Mouse (Mus musculus): ENCODE results near the gene Gamt. TPM values are rescaled to one million over a fixed set of nuclear protein-coding genes. Genes with fewer than 3 reads are reported as not detected.

Gene Gamt
- polyA plus RNA-seq (2015; fragmentation: Nextera tagmentation; extraction: Ambion mirVana), result 57.1 and 58.4 TPM in 2 replicates

- Histone ChIP-seq H3K9ac (peak within 1 kb of the TSS; percentile 75), H3K36me3 (peaks cover 34% of the 10 kb centered on the region), H3K9me3 (no peaks in the 10 kb centered on the region), H3K4me3 (peak within 1 kb of the TSS; percentile 55), H3K4me1 (peaks cover 36% of the 10 kb centered on the region), H3K27ac (peak within 1 kb of the TSS; percentile 97), H3K4me2 (replicated peaks) (peak within 1 kb of the TSS; percentile 93), H3K27me3 (no peaks in the 10 kb centered on the region)
- WGBS, result under 1% methylated on average over 47 of the region's 49 CpGs
- peak; percentile 92 for ATAC-seq (ENCODE audit: low FRiP score, low read depth)
These were observed at the start of gene Gamt, which contains the start of gene Dazap1 for GRCm38 (mm10) chr10:80260642-80261584. Gene Gamt, minus strand, starts transcription at chr10:80261012. Gene Dazap1, plus strand, starts transcription at chr10:80261486.

GRCm38 (mm10) chr10:80304862-80305261 is 44.0 kb upstream of the Gamt start:
- Histone ChIP-seq H3K9me3 (no peaks in the 10 kb centered on the region), H3K9ac (no peak overlapping the region), H3K4me1 (peaks cover 6% of the 10 kb centered on the region; the same call in 1 of the 2 replicates), H3K36me3 (no peaks in the 10 kb centered on the region; the same call in none of the 2 replicates), H3K27me3 (peaks cover 94% of the 10 kb centered on the region), H3K4me3 (peak overlapping the region; percentile 12; the same call in 1 of the 2 replicates), H3K4me2 (replicated peaks) (peak overlapping the region; percentile 35; the same call in 1 of the 2 replicates), H3K27ac (no peak overlapping the region)
- WGBS, result 12% methylated on average over 25 of the region's 25 CpGs
- no peak for ATAC-seq (ENCODE audit: low FRiP score, low read depth)

GRCm38 (mm10) chr10:80304458-80304857 is 43.6 kb upstream of the Gamt start:
- peaks cover 95% of the 10 kb centered on the region for H3K27me3 ChIP-seq
- WGBS, result 18% methylated on average over 12 of the region's 12 CpGs
- no peak for ATAC-seq (ENCODE audit: low FRiP score, low read depth)
- H3K36me3 ChIP-seq, result no peaks in the 10 kb centered on the region; the same call in none of the 2 replicates
- H3K4me1 ChIP-seq, result peaks cover 8% of the 10 kb centered on the region; the same call in 1 of the 2 replicates
- H3K9ac ChIP-seq, result no peak overlapping the region
- H3K27ac ChIP-seq, result no peak overlapping the region
- peak overlapping the region; percentile 12; the same call in 1 of the 2 replicates for H3K4me3 ChIP-seq
- no peaks in the 10 kb centered on the region for H3K9me3 ChIP-seq
- peak overlapping the region; percentile 35; the same call in 1 of the 2 replicates for H3K4me2 ChIP-seq (replicated peaks)

GRCm38 (mm10) chr10:80302471-80302881 is 41.7 kb upstream of the Gamt start:
- no peaks in the 10 kb centered on the region for H3K9me3 ChIP-seq
- no peak overlapping the region for H3K4me3 ChIP-seq
- ATAC-seq (ENCODE audit: low FRiP score, low read depth), result no peak
- no peaks in the 10 kb centered on the region for H3K36me3 ChIP-seq
- no peak overlapping the region for H3K27ac ChIP-seq
- no peak overlapping the region for H3K4me2 ChIP-seq (replicated peaks)
- peaks cover 99% of the 10 kb centered on the region for H3K27me3 ChIP-seq
- H3K9ac ChIP-seq, result no peak overlapping the region
- 11% methylated on average over 9 of the region's 9 CpGs for WGBS
- H3K4me1 ChIP-seq, result peaks cover 16% of the 10 kb centered on the region; the same call in 1 of the 2 replicates

- H3K9me3 ChIP-seq, result no peaks in the 10 kb centered on the region
These were observed 41.2 kb upstream of the Gamt start for GRCm38 (mm10) chr10:80302082-80302355.

GRCm38 (mm10) chr10:80301256-80302081 is 40.7 kb upstream of the Gamt start:
- H3K9ac ChIP-seq, result peak overlapping the region; percentile 4; the same call in 1 of the 2 replicates
- WGBS, result 78% methylated on average over 10 of the region's 10 CpGs

More at GRCm38 (mm10) chr10:80302082-80302355, 41.2 kb upstream of the Gamt start:
- no peak for ATAC-seq (ENCODE audit: low FRiP score, low read depth)
- Histone ChIP-seq H3K4me3 (no peak overlapping the region), H3K9ac (no peak overlapping the region), H3K4me1 (peaks cover 16% of the 10 kb centered on the region; the same call in 1 of the 2 replicates), H3K27ac (no peak overlapping the region), H3K4me2 (replicated peaks) (no peak overlapping the region), H3K36me3 (no peaks in the 10 kb centered on the region), H3K27me3 (peaks cover 99% of the 10 kb centered on the region)
- 54% methylated on average over 5 of the region's 5 CpGs for WGBS

GRCm38 (mm10) chr10:80300672-80301181 is 39.9 kb upstream of the Gamt start:
- Histone ChIP-seq H3K9ac (no peak overlapping the region; the same call in 1 of the 2 replicates), H3K27ac (no peak overlapping the region)

More at GRCm38 (mm10) chr10:80301256-80302081, 40.7 kb upstream of the Gamt start:
- Histone ChIP-seq H3K36me3 (no peaks in the 10 kb centered on the region), H3K4me1 (peaks cover 22% of the 10 kb centered on the region), H3K4me2 (replicated peaks) (no peak overlapping the region), H3K27ac (no peak overlapping the region), H3K4me3 (no peak overlapping the region), H3K27me3 (peaks cover 98% of the 10 kb centered on the region), H3K9me3 (no peaks in the 10 kb centered on the region)
- no peak for ATAC-seq (ENCODE audit: low FRiP score, low read depth)

GRCm38 (mm10) chr10:80299824-80300223 is 39.0 kb upstream of the Gamt start:
- Histone ChIP-seq H3K27ac (no peak overlapping the region), H3K36me3 (peaks cover 3% of the 10 kb centered on the region), H3K9me3 (no peaks in the 10 kb centered on the region), H3K4me1 (peaks cover 37% of the 10 kb centered on the region), H3K9ac (no peak overlapping the region), H3K4me3 (no peak overlapping the region), H3K27me3 (peaks cover 82% of the 10 kb centered on the region), H3K4me2 (replicated peaks) (peak overlapping the region; percentile 59; the same call in 1 of the 2 replicates)
- ATAC-seq (ENCODE audit: low FRiP score, low read depth), result no peak
- 54% methylated on average over 10 of the region's 10 CpGs for WGBS

More at GRCm38 (mm10) chr10:80300672-80301181, 39.9 kb upstream of the Gamt start:
- no peaks in the 10 kb centered on the region for H3K9me3 ChIP-seq
- no peak for ATAC-seq (ENCODE audit: low FRiP score, low read depth)
- no peaks in the 10 kb centered on the region for H3K36me3 ChIP-seq
- H3K27me3 ChIP-seq, result peaks cover 91% of the 10 kb centered on the region
- no peak overlapping the region for H3K4me3 ChIP-seq
- H3K4me1 ChIP-seq, result peaks cover 28% of the 10 kb centered on the region
- 25% methylated on average over 11 of the region's 11 CpGs for WGBS
- H3K4me2 ChIP-seq (replicated peaks), result no peak overlapping the region

GRCm38 (mm10) chr10:80299301-80299700 is 38.5 kb upstream of the Gamt start:
- Histone ChIP-seq H3K27me3 (peaks cover 77% of the 10 kb centered on the region), H3K36me3 (peaks cover 8% of the 10 kb centered on the region), H3K9ac (peak overlapping the region; percentile 58), H3K4me1 (peaks cover 40% of the 10 kb centered on the region), H3K4me3 (peak overlapping the region; percentile 37), H3K27ac (no peak overlapping the region), H3K4me2 (replicated peaks) (peak overlapping the region; percentile 59), H3K9me3 (no peaks in the 10 kb centered on the region)
- ATAC-seq (ENCODE audit: low FRiP score, low read depth), result no peak
- WGBS, result 14% methylated on average over 15 of the region's 15 CpGs

GRCm38 (mm10) chr10:80298571-80299281 is 37.9 kb upstream of the Gamt start:
- ATAC-seq (ENCODE audit: low FRiP score, low read depth), result 0 out of 2 replicates have a peak, but pooled peaks have one; percentile 20
- H3K9ac ChIP-seq, result peak overlapping the region; percentile 58
- no peaks in the 10 kb centered on the region for H3K9me3 ChIP-seq
- peaks cover 71% of the 10 kb centered on the region for H3K27me3 ChIP-seq
- peaks cover 45% of the 10 kb centered on the region for H3K4me1 ChIP-seq
- 4% methylated on average over 26 of the region's 26 CpGs for WGBS
- H3K4me3 ChIP-seq, result peak overlapping the region; percentile 37
- peaks cover 14% of the 10 kb centered on the region for H3K36me3 ChIP-seq
- no peak overlapping the region for H3K27ac ChIP-seq
- H3K4me2 ChIP-seq (replicated peaks), result peak overlapping the region; percentile 59
